Mouse (Mus musculus) forelimb bud, embryonic 11.5 days (tissue): ENCODE data around the gene Dnajb7.

Experiments used
- DNase-seq: peaks from one replicate; pipeline ENCODE4 v3.0.0-alpha.2; 2012; ENCODE audit warnings: low read depth, low spot score

Dnajb7 gene

DNA sequence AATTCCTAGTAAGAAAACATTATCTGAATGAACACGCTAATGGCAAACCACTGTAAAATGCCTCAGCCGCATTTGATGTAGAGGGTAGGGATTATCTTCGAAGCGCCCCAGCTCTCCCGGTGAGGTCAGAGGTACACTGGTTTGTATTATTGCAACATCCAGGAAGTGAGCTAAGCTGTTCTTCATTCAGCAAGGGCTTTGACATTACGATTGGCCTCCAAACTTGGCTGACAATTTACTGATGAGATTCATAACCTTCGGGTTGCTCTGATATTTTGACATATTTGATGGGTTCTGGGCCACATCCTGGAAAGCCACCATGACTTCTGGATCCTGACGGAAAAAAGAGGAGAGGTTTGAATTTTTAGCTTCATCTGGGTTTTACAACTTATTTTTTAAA is 42.9 kb downstream of the Dnajb7 start:
- no peak for DNase-seq

DNA sequence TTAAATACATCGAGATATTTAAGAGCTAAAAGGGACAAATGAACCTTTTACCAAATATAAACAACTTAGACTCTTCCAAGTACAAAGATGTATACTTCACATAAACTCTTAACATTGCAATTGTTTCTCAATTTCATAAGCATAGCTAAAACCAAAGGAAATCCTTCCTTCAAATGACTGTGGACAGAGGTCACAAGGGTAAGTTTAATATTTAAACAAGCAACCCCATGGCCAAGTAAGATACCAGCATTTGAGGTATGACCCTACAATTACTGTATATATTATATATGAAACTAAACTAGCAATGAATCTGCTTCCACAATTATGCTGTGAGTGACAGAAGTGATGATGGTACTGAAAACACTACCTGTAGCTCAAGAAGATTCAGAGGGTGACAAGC is 43.8 kb downstream of the Dnajb7 start:
- DNase-seq: no peak

DNA sequence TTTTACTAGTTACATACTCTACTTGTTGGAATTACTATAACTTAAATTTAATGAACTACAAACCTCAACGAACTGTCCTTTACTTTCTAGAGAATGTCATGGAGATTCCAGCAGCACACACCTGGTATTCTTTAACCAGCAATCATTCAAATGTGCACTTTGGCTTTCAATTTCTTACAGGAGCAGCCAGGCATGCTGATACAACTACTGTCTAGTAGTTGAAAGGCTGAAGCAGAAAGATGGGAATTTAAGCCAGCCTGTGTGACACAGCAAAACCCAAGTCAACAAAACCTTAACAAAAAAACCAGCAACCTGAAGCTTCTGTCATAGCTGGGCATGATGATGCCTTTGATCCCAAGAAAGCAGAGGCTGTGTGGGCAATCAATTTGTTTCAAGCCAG is 45.6 kb downstream of the Dnajb7 start:
- DNase-seq: no peak

DNA sequence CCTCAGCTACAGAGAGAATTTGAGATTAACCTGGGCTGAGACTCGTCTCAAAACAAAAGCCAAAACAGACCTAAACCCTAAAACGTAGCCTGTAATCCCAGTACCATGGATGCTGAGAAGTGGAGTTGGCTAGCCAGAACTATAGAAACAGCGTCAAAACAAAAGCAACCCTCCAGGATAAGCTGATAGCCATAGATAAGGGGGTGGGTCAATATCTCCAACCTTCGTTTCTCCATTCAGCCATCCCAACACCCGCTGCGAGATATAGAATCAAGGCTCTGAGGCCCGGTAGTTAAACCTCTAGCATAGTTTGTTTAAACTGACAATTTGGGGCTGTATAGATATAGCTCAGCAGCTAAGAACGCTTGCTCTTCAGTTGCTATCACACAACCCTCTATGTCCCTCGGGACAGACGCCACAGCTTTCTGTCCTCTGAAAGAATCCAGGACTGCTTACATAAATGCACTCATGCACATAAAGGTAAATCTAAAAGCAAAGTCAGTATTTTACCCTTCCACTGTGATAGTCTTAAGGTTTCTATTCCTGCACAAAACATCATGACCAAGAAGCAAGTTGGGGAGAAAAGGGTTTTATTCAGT is 46.6 kb downstream of the Dnajb7 start:
- no peak for DNase-seq

DNA sequence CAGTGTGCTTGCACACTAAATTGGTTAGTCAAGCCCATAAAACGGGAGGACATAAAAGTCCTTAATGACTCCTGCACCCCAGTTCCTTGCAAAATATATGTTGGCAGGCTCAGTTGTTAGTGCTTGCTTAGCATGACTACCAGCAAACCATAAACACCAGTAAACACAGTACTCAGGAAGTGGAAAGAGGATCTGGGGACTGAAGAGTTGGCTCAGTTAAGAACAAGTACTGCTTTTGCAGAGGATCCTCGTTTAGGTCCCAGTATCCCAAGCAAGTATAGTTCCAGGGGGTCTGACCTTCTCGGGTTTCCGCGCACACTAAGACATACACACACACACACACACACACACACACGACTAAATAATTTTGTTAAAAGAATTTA is 47.1 kb downstream of the Dnajb7 start:
- DNase-seq: no peak

DNA sequence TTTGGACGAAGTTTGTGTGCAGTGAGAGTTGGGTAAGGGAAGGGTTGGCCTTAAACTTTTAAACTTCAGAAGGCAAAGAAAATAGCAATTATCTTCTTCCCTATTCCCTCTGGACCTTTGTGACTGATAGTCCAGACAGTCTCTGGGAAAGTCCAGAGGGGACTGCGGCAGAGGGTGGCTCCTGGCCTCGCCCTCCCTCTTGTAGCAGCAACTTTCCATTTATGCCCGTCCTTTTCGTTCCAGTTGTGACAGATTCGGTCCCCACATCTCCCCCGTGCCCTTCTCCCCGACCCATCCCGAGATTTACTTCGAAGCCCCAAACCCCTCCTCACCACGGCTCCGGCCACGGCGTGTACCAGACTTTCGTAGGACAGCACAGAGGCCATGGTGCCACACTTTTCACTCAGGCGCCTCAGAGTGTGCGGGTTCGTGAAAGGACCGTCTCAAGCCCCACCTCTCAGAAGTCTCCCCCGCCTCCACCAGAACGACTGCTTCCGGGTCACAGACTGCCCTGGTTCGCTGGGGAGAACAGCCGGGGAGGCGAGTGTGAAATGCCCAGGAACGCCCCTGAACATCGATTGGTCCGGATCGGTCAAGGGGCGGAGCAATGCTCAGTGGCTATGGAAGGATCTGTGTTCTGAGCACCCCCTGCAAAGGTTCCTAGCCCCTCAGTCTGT is 47.6 kb downstream of the Dnajb7 start, which contains the start of gene Slc25a17:
TSS of gene Slc25a17 (minus strand) at position 468 of the 677 bp plus-strand sequence.
- DNase-seq: peak; percentile 96

DNA sequence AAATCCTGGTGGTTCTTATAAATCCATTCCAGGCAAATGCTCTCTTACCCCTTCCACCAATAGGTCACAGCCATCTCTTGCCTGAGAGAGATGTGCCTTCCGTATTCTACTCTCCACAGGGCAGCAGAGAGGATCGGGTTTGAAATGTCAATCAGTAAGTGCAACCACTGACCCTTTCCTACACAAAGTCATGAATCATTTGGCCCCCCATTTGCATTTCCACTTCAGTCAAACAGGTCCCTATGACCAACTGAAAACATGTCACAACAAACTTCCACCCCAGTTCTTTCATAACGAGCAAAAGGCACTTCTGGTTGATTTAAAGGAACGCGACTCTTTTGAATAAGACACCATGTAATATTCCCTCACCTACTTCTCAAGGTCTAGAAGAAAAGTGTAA is 48.7 kb downstream of the Dnajb7 start:
- no peak for DNase-seq

DNA sequence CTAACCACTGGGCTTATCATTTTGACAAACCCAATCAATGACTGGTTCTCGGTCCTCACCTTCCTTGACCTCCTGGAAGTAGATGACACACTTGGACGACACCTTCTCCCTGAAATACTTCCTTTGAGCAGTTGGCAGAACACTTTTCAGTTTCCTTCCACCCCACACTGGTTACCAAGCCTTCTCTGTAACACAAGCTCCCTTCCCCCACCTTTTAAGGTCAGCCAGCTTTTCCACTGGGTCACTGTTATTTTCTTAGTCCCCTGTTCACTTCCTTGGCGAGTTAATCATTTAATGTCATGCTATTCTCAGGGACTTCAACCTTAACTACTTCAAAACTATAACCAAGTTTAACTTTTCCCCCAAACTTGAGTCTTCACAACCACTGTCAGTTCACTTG is 49.2 kb downstream of the Dnajb7 start:
- no peak for DNase-seq

DNA sequence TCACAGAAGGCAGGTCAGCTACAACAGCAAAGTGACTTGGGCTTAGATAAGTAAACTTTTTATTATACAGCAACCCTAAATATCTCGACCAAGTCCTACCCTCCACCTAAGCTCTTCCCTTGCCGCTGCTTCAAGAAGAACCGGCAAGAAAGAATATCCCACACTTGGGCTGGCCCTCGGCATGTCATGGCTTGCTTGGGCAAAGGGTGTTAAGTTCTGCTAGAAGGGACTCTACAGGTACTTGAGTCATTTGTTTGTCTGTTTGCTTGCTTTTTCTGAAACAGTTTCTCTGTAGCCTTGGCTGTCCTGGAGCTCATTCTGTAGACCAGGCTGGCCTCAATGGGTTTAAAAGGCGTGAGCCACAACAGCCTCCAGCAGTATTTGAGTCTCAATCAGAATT is 51.2 kb downstream of the Dnajb7 start:
- DNase-seq: no peak
